Comparison of ENCODE assay signal across 16 mouse cellular contexts in genomic region chr13:114080491-114080890, GRCm38 (mm10).
"Had no signal": no experiment of that assay in that cellular context is flagged by ENCODE, and none has a peak within 500 bp of the region (broad histone marks: within the 10 kb centered on the region; RNA-seq: fewer than 3 reads in every experiment).

No protein-coding gene starts in this region.

- H3K27me3 ChIP-seq: neural tube, embryonic 13.5 days; neural tube, embryonic 15.5 days; stomach, embryonic 15.5 days had no signal

- H3K9ac ChIP-seq: neural tube, embryonic 13.5 days; neural tube, embryonic 15.5 days; stomach, embryonic 15.5 days had no signal

- DNase-seq: retina, postnatal 1 day; right cerebral cortex, adult 18-20 months; right cerebral cortex, postnatal 14 days; right cerebral cortex, postnatal 25 days; right cerebral cortex, postnatal 4 days; spleen, adult 18-20 months; thymus, adult 18-20 months; thymus, adult 2 months; thymus, postnatal 14 days; thymus, postnatal 25 days; thymus, postnatal 36 days; thymus, postnatal 4 days had no signal

- H3K4me3 ChIP-seq: neural tube, embryonic 13.5 days; neural tube, embryonic 15.5 days; stomach, embryonic 15.5 days had no signal

- H3K4me1 ChIP-seq: stomach, embryonic 15.5 days had no signal

- H3K27ac ChIP-seq: neural tube, embryonic 13.5 days; neural tube, embryonic 15.5 days; stomach, embryonic 15.5 days; stomach, postnatal 0 days had no signal

- H3K4me2 ChIP-seq: neural tube, embryonic 13.5 days; neural tube, embryonic 15.5 days; stomach, embryonic 15.5 days had no signal

- H3K36me3 ChIP-seq: neural tube, embryonic 13.5 days; neural tube, embryonic 15.5 days; stomach, embryonic 15.5 days had no signal

- H3K9me3 ChIP-seq: neural tube, embryonic 13.5 days; neural tube, embryonic 15.5 days; stomach, embryonic 15.5 days had no signal
